Mouse (Mus musculus) liver (tissue): ENCODE results near the gene Tbc1d2b.
A peak's percentile ranks its signal among the peaks of the same experiment; 100 is the strongest.

Source experiments
- DNase-seq: peaks from one replicate; pipeline ENCODE4 v3.0.0-alpha.2; 2020; ENCODE audit warnings: mixed read lengths

Tbc1d2b gene

DNA sequence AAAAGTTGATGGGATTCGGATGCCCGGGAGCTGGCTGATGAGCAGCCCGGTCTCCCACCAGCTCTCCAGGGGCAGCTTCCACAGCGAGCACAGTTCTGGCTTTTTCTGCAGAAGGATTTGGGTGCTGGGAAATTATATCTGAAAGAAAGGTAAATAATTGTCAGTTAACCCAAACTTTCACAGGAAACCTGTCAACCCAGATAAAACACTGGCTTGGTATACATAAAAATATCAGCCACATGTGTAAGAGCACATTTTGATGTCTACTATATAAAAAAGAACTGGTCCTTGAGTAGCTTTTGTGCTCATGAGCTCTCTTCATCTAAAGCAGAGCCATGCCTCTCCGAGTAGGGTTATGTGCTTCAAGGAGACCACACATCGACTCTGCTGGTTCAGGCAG, 29.6 kb downstream of the Tbc1d2b start:
- no peak for DNase-seq

GRCm38 (mm10) chr9:90240560-90240959, 30.0 kb downstream of the Tbc1d2b start:
- no peak for DNase-seq

DNA sequence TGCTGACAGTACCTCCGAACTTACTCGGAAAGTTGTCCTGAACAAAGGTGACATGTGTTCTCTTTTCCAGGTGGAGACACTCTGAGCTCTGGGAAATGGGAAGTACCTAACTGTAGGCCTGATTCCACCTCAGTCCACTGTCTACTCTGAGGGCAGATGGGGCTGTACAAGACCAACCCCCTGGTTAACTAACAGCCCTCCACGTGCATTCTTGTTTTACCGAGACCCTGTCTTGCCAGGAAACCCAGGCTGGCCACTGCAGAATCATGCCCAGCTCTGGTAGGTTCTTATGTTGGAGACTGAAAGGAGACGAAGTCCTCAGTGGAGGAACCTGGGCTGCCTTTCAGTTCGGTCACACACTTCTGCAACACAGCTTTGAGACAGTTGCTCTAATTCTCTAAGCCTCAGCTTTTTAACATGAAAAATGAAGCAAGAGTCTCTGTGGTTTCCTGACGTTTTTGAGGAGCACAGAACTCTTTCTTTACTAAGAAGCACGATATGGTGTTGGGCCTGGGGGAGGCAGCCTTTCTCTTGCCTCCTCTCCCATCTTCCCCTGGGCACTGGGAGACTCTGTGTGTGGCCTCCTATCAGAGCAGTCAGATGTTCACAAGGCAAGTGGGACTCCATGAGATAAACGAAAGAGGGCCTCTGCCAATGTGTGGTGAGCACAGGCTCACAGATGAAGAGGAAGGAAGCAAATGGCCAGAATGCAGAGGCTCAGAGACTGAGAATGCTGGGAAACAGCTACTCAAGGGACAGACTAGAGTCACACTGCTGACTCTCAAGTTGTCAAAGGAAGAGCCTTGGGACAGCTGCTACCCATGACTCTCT, 33.2 kb downstream of the Tbc1d2b start:
- DNase-seq = peak; percentile 89

DNA sequence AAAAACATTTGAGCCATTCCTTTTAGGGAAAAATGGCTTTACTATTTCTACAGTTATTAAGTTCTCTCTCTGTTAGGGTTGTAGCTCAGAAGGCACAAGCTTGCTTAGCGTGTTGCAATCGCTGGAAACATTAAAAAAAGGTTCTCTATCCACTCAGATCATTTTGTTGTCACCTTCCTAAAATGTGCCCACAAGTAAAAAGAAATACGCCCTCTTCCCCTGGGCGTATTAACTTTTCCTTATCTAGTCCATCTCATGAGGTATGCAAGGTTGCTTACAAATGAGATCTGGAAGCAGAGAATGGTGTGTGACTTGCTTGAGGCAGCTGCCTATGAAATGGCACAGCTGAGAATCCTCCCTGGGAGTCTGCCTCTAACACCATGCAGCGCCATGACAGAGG, 33.8 kb downstream of the Tbc1d2b start:
- no peak for DNase-seq

DNA sequence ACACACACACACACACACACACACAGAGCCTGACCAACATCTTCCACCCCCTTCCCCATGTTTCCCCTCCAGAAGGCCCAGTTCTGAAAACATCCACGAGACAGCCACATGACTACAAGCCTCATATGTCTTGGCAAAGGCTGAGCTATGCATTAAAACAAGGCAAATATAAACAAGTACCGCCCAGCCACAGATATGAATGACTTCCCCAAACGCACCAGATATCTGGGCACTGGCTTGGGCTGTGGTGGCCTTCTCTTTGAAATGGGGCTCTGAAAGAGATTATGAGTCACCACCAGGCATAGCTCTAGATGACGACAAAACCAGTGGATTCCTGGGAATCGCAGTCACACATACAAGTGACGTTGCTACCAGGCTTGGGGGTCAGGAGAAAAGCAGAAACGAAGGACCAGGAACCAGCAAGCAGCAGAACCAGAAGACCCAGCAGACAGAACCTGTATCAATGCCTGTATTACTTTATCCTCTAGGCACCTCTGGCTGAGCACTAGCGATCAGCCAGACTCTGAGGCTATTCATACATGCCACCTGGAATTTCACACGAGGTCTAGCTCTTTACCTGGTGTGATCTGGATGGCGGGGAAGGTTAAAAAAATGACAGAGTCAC, 35.2 kb downstream of the Tbc1d2b start:
- peak; percentile 62 for DNase-seq

DNA sequence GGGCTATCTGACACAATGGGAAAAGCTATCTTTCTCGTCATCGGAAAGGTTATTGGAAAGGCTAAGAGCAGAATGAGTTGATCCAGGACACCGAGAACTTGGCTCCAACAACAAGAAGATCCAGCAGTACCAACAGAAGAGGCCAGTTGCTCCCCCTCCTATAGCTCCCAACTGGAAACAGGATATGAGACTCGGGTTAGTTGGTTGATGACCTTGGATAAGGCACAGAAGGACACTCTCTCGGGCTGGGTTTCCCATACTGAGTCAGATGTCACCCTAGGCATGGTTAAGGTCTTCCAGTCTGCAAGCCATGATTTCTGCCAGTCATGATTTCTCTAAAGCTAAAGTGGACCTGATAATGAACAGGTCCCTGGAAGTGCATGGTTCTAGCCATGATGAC, 35.8 kb downstream of the Tbc1d2b start:
- DNase-seq = no peak

DNA sequence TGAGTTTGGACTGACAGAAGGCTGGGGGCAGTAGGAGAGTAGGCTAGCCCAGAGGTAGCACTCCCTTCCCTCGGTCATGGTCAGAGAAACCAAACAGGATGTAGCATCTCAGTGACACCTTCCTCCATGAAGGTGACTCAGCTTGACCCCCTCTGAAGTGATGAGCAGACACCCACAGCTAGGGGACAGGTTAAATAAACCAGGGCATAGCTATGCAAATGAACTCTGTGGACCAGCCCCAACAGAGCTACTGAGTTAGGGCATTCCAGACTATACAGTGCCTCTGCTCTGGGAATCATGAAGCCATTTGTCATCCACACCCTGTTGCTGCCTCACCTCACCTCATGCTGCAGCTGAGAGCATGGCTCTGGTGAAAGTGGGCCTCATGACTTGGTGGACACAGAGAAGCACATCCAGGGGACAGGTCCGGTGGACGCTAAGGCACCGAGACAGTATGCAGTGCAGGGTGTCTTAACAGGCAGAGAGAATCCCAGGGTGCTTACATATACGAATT, 36.6 kb downstream of the Tbc1d2b start:
- no peak for DNase-seq

DNA sequence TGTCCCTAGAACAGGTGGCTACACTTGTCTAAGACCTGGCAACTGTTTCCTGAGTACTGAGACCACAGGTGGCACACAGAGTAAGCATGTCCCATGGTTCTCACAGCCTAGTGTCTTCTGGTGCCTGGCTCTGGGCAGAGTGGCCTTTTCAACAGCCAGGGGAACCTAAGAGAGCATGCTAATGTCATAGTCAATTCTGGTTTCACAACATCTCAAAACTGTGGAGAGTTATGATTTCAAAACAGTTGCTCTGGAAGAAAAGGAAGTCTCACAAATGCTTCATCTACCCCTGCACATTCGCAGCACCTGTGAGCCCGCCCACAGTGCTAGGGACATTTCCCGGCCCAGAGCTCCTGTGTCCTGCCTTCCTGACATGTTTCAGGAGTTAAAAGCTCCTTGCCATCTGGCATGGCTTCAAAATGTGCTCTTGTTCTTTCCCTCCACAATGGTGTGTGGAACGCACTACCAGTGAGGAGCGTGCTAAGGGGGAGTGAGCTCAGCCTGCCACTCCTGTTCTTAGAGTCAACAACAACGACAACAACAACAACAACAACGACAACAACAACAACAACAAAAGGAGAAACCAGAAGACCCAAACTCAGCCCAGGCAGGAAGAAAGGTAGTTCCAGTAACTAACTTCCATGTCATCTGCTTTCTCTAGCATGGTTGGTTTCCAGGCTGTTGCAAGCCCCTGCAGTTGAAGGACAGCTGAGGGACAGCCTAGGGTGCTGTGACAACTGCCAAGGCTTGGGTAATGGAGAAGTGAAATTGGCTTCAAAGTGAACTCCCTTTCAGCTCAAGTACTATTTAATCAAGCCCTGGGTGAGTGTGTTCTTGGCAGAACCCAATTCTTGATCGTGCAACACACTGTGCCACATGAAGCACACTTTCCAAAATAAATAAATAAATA, 37.6 kb downstream of the Tbc1d2b start:
- no peak for DNase-seq

- DNase-seq = no peak
Observed at GRCm38 (mm10) chr9:90227171-90227570, 43.4 kb downstream of the Tbc1d2b start.

- no peak for DNase-seq
Observed at GRCm38 (mm10) chr9:90226742-90227096, 43.9 kb downstream of the Tbc1d2b start.

DNA sequence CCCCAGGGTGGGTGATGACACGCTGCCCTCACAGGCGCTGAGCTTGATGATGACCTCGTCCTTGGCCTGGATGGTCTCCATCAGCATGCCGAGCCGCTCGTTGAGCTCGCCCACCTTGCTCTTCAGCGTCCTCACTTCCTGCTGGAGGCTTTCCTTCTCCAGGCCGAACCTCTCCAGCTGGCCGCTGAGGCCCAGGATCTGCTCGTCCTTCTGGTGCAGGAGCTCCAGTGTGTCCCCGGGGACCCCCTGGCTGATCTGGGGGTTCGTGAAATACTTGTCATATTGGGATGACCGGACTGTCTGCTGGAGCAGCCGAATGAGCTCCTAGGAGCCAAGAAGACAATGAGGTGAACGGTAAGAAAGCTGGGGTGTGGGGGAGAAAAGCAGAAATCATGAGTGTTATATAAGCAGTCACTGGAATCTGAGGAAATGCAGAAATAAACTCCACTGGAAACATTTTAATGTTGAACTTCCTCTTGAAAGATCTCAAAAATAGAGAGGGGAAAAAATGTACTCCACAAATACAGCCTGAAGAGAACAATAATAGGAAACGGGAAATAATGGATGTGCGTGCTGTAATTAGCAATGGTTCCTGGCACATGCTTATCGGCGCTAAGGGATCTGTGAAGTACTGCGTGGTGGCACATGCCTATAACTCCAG, 44.4 kb downstream of the Tbc1d2b start:
- no peak for DNase-seq

GRCm38 (mm10) chr9:90222275-90222674, 48.3 kb downstream of the Tbc1d2b start:
- DNase-seq = no peak

DNA sequence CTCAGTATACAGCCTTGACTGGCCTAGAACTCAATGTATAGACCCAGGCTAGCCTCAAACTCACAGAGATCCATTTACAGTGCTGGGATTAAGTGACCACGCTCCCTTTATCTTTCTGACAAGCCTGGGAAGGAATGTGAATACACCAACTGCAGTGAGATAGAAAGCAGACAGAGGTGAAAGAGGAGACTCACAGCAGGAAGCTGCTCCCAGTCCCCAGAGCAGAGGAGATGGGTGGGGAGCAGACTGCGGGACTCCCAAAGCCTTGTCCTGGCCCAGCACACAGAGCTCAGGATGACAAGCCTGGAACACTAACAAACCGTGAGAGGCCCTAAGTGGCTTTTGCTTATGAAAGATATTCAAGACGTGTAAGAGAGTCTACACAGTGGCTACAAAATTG, 53.1 kb downstream of the Tbc1d2b start:
- no peak for DNase-seq

GRCm38 (mm10) chr9:90216259-90217001, 54.2 kb downstream of the Tbc1d2b start:
- DNase-seq = no peak

GRCm38 (mm10) chr9:90213127-90213526, 57.5 kb downstream of the Tbc1d2b start:
- no peak for DNase-seq

DNA sequence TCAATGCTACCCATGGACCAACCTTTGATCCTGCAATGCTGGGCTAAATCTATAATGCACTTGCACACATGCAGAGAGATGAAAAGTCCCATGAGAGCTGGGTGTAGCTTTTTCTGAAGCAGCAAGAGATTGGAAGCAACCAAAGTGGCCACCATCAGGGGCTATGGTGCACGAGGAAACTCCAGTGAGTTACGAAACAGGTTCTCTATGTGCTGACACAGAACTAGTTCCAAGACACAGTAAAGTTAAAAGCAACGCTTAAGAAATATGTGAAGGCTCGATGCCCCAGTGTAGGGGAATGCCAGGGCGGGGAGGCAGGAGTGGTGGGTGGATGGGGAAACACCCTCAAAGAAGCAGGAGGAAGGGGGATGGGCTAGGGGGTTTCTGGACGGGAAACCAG, 61.9 kb downstream of the Tbc1d2b start:
- DNase-seq = no peak

DNA sequence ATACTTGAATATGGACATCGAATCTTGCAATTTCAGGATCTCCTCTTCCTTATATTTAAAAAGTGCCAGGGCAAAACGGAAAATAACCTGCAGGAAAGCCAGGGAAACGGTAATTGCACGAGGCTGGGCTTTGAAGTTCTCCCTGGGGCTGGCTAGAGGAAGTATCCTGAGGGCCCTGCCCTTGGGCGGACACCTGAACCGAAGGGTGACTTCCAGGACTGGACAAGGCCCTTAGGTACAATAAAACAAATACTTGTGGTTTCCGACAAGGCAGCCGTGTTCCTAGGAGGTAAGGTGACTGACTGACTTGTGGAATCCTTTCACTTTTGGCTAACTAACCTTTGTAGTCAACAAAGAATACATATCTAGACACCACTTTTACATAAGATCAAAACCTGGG, 62.8 kb downstream of the Tbc1d2b start:
- DNase-seq = no peak

- DNase-seq = peak; percentile 88
Observed at GRCm38 (mm10) chr9:90206500-90206899, 64.1 kb downstream of the Tbc1d2b start.

GRCm38 (mm10) chr9:90204396-90204915, 66.1 kb downstream of the Tbc1d2b start:
- no peak for DNase-seq

GRCm38 (mm10) chr9:90203233-90203632, 67.4 kb downstream of the Tbc1d2b start:
- no peak for DNase-seq

- DNase-seq = no peak
Observed at GRCm38 (mm10) chr9:90201541-90201940, 69.1 kb downstream of the Tbc1d2b start.

DNA sequence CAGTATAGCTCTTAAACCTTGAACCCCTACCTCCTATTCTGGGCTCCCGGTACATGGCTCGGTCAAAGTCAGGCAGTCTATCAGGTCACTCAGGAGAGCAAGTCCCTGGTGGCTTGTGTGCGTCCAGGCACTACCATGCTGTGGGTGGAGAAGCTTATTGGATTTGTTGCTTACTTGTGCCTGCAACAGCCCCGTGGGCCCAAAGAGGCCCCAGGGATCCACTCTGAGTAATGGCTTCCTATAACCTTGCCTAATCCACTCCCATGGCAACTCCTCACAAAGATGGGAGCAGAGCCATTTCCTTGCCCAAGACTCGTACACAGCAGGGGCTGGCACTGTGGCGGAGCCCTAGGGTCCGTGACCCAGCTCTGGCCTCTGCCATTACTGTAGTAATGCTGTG, 69.5 kb downstream of the Tbc1d2b start:
- no peak for DNase-seq
